Mouse (Mus musculus) layer of hippocampus, adult 8-10 months (tissue): ENCODE measurements around the gene Txndc12. TPM values are rescaled to one million over a fixed set of nuclear protein-coding genes. Genes with fewer than 3 reads are reported as not detected.

Experiments used
- DNase-seq, 2 experiments: peaks; one replicate each; pipeline ENCODE4 v3.0.0; 2022; ENCODE audit warnings: low spot score in 2 of 2
- total RNA-seq, 4 experiments: library from RNA; stranded (reverse); gene quantifications; 2 replicates each; pipeline ENCODE4 v1.2.4; 2022

Txndc12 gene
- total RNA-seq = 10 to 100 TPM; 34.0 to 37.6 (median 35.6) TPM

GRCm38 (mm10) chr4:108834115-108834970 lies at the start of gene Txndc12:
Gene Txndc12 (plus strand): TSS chr4:108834601.
- DNase-seq = peak; percentile 79 to 81

GRCm38 (mm10) chr4:108789258-108789936 lies 45.0 kb upstream of the Txndc12 start:
- no peak for DNase-seq

- DNase-seq = no peak
Observed at GRCm38 (mm10) chr4:108790507-108790906, 43.9 kb upstream of the Txndc12 start.

GRCm38 (mm10) chr4:108793941-108794340 lies 40.5 kb upstream of the Txndc12 start:
- no peak for DNase-seq

- DNase-seq = no peak
Observed at GRCm38 (mm10) chr4:108796701-108797100, 37.7 kb upstream of the Txndc12 start.

- DNase-seq = peak; percentile 28 to 67
Observed at GRCm38 (mm10) chr4:108798083-108798830, 36.1 kb upstream of the Txndc12 start.

GRCm38 (mm10) chr4:108803535-108803934 lies 30.9 kb upstream of the Txndc12 start:
- DNase-seq = no peak

GRCm38 (mm10) chr4:108811142-108811541 lies 23.3 kb upstream of the Txndc12 start:
- no peak for DNase-seq

GRCm38 (mm10) chr4:108811550-108811949 lies 22.9 kb upstream of the Txndc12 start:
- DNase-seq = no peak

- DNase-seq = no peak
Observed at GRCm38 (mm10) chr4:108825677-108826076, 8.7 kb upstream of the Txndc12 start.

DNA sequence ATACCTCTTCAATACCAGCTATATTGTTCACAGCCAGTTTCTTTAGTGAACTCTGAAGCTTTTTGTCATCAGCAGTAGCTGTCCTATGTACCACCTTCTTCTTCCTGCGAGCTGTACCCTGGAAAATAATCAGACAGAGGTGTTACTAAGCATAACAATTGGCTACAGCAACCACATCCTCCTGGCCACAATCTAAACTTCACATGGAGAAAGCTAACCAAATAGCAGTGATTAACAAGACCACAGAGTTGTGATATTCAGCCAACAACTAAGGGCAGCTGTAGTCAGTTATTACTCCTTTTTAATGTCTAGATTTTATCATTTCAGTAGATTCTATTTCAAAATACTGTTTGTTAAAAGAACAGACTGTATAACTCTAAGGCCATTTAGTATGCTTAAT lies 8.3 kb upstream of the Txndc12 start:
- no peak for DNase-seq

GRCm38 (mm10) chr4:108826643-108827042 lies 7.8 kb upstream of the Txndc12 start:
- no peak for DNase-seq

DNA sequence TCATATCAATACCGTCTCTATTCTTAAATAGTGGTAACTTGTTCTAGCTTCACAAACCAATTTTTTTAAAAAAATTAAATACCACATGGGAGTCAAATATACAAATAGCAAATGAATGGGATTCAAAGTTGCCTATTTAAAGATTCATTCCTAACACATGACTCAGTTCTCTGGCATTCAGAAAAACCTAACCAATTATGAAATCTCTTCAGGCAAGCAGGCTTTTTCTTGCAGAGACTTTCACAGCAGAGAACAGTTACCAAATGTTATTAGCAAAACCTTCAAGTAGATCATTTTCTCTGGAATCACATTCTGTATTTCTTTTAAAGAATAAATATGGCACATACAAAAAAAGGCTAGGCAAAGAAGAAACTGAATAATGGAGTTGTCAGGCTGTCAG lies 3.7 kb upstream of the Txndc12 start:
- no peak for DNase-seq

DNA sequence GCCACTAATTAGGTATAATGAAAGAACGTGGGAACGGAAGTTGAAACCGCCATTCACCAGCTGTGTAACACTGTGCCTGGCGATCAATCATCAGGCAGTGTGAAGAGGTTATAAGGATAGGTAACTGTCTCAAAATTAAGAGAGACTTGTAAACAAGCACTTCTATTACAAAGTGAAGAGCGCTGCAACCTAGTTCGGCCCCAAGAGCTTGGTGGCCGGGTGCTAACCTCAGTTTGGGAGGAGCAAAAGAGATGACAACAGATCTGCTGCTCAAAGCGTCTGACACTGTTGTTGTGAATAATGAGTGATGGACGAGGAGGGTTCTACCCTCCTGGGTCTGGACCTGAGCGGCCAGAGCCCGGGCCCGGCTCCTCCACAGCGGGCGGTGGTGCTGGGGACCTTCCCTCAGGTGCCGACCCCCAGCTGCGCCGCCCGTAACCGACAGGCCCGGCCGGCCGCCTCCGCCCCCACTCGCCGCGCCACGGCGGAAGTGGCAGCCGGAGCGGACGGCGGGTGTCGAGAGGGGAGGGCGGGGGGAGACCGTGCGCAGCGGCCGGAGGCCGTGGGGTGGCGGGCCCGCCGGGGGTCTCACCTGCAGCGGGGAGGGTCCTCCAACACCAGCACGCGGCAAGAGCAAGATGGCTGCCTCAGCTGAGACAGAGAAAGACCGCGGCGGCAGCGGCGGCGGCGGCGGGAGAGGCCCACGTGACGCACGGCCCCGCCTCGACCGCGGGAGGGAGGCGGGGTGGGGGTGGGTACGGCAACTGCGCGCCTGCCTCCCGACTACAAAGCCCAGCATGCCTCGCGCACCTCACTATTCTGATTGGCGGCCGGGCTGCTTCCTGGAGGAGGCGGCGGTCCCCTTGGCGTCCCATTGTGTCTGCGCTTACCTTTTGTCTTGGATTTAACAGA lies 1.2 kb upstream of the Txndc12 start, which contains the start of gene Btf3l4:
Btf3l4 (minus strand) TSS at position 699 of the 912 bp plus-strand sequence.
- DNase-seq = peak; percentile 86 to 88

DNA sequence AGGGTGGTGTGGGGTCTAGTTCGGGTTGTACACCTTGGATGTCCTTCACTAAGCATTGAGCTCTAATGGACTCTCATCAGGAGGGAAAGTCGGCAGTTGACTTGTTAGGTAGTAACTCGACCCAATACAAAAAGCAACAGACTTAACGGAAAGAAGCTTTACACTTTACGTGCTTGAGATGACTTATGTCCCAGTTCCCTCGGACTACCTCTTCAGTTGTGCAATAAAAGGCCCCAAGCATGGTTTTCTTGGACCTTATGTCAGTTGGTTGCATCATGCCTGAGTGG lies 630 bp upstream of the Txndc12 start:
- DNase-seq = no peak

GRCm38 (mm10) chr4:108834971-108835311 lies 540 bp downstream of the Txndc12 start:
- no peak for DNase-seq

GRCm38 (mm10) chr4:108835496-108835895 lies 1.1 kb downstream of the Txndc12 start:
- no peak for DNase-seq

DNA sequence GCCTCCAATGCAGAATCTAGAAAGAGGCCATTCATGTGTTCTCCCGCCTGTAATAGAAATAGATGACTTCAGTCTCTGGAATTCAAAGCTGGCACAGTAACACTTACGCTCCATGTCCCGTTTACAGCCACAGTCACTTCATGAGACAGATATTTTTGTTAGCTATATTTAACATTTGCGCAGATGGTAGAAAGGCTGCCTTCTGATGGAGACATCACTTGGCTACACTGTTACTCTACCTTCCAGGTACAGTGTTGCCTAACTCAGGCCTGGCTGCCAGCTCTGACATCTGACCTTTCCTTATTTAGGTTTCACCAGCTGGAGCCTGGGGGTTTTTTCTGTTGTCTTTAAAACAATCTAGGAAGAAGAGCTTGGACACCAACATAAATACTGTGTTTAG lies 3.6 kb downstream of the Txndc12 start:
- peak; percentile 19 to 38 for DNase-seq

GRCm38 (mm10) chr4:108841920-108842578 lies 7.6 kb downstream of the Txndc12 start:
- no peak for DNase-seq

- no peak for DNase-seq
Observed at GRCm38 (mm10) chr4:108843336-108843735, 8.9 kb downstream of the Txndc12 start.
